Mouse (Mus musculus) MEL (cell line): ENCODE measurements around the gene Gm21970. TPM values are rescaled to one million over a fixed set of nuclear protein-coding genes. Genes with fewer than 3 reads are reported as not detected.

ENCODE experiments used
- DNase-seq: peaks from one replicate; pipeline ENCODE4 v3.0.0; 2011; ENCODE audit warnings: low read depth, low spot score
- H3K27ac ChIP-seq: 2 replicates; pipeline ENCODE4 v1.5.1; 2012; ENCODE audit warnings: low read depth, mild to moderate bottlenecking, control low read depth, low read length, moderate library complexity; ENCODE audit not compliant: control insufficient read depth
- H3K27me3 ChIP-seq, 2 experiments: fragments of 150-350 bp in 1 of 2; sonication (generic) in 1 of 2; 2 replicates each; pipeline ENCODE4 v1.6.1; 2012; ENCODE audit warnings: low read length in 2 of 2, mild to moderate bottlenecking in 2 of 2, improper control_type of control experiment in 1 of 2, moderate library complexity in 1 of 2; ENCODE audit not compliant: insufficient read depth in 2 of 2, control insufficient read depth in 1 of 2
- H3K36me3 ChIP-seq, 2 experiments: 2 replicates each; pipeline ENCODE4 v1.6.1; 2012 to 2014; ENCODE audit warnings: low read length in 2 of 2, improper control_type of control experiment in 1 of 2, inconsistent platforms in 1 of 2, mild to moderate bottlenecking in 1 of 2; ENCODE audit not compliant: insufficient read depth in 2 of 2, control insufficient read depth in 1 of 2
- H3K4me1 ChIP-seq, 2 experiments: fragments of 150-350 bp in 1 of 2; sonication (generic) in 1 of 2; 2 replicates each; pipeline ENCODE4 v1.6.1; 2012; ENCODE audit warnings: low read length in 2 of 2, improper control_type of control experiment in 1 of 2, mild to moderate bottlenecking in 1 of 2; ENCODE audit not compliant: insufficient read depth in 2 of 2, control insufficient read depth in 1 of 2
- H3K4me3 ChIP-seq, 2 experiments: fragments of 150-350 bp in 1 of 2; sonication (generic) in 1 of 2; 2 replicates each; pipeline ENCODE4 v1.5.1; 2012; ENCODE audit warnings: low read depth in 2 of 2, low read length in 2 of 2, mild to moderate bottlenecking in 2 of 2, moderate library complexity in 2 of 2, control low read depth in 1 of 2, improper control_type of control experiment in 1 of 2; ENCODE audit not compliant: control insufficient read depth in 1 of 2, insufficient read depth in 1 of 2
- H3K79me2 ChIP-seq: 2 replicates; pipeline ENCODE4 v1.6.1; 2012; ENCODE audit warnings: mild to moderate bottlenecking, low read length, moderate library complexity; ENCODE audit not compliant: control insufficient read depth, poor library complexity, insufficient read depth
- H3K9ac ChIP-seq: 2 replicates; pipeline ENCODE4 v1.6.1; 2012; ENCODE audit warnings: low read depth, mild to moderate bottlenecking, control low read depth, low read length, moderate library complexity; ENCODE audit not compliant: control insufficient read depth, poor library complexity, severe bottlenecking
- H3K9me3 ChIP-seq: fragments of 150-350 bp; sonication (generic); replicated peaks from 2 replicates; pipeline ENCODE4 v1.6.1; 2012; ENCODE audit warnings: mild to moderate bottlenecking, low read length, improper control_type of control experiment, moderate library complexity; ENCODE audit not compliant: insufficient read depth
- BHLHE40 ChIP-seq: IDR thresholded peaks from 2 replicates; pipeline ENCODE4 v1.6.1; 2012; ENCODE audit warnings: low read depth, mild to moderate bottlenecking, inconsistent platforms, low read length, improper control_type of control experiment, borderline replicate concordance
- CHD1 ChIP-seq: IDR thresholded peaks from 2 replicates; pipeline ENCODE4 v1.6.1; 2012; ENCODE audit warnings: low read depth, mild to moderate bottlenecking, inconsistent platforms, low read length, improper control_type of control experiment
- CHD2 ChIP-seq: IDR thresholded peaks from 2 replicates; pipeline ENCODE4 v1.6.1; 2011; ENCODE audit warnings: low read length, improper control_type of control experiment
- CTCF ChIP-seq, 3 experiments: IDR thresholded peaks in 2 of 3; conservative IDR thresholded peaks in 1 of 3; 2 replicates each; pipeline ENCODE4 v1.5.1; 2011 to 2012; ENCODE audit warnings: low read length in 3 of 3, low read depth in 2 of 3, mild to moderate bottlenecking in 2 of 3, improper control_type of control experiment in 1 of 3, inconsistent platforms in 1 of 3, mixed read lengths in 1 of 3, moderate library complexity in 1 of 3; ENCODE audit not compliant: control insufficient read depth in 1 of 3, insufficient read depth in 1 of 3, poor library complexity in 1 of 3, severe bottlenecking in 1 of 3
- ELF1 ChIP-seq: IDR thresholded peaks from 2 replicates; pipeline ENCODE4 v1.6.1; 2014; ENCODE audit warnings: low read depth, mild to moderate bottlenecking, inconsistent platforms, low read length, improper control_type of control experiment, moderate library complexity
- GABPA ChIP-seq: IDR thresholded peaks from 2 replicates; pipeline ENCODE4 v1.6.1; 2012; ENCODE audit warnings: low read depth, mild to moderate bottlenecking, inconsistent platforms, low read length, improper control_type of control experiment, moderate library complexity
- GATA1 ChIP-seq: IDR thresholded peaks from 2 replicates; pipeline ENCODE4 v1.6.1; 2011; ENCODE audit warnings: low read depth, low read length, improper control_type of control experiment
- KAT2A ChIP-seq: conservative IDR thresholded peaks from 2 replicates; pipeline ENCODE4 v1.6.1; 2012; ENCODE audit warnings: low read depth, low read length, improper control_type of control experiment, inconsistent platforms
- MAFK ChIP-seq: IDR thresholded peaks from 2 replicates; pipeline ENCODE4 v1.6.1; 2011; ENCODE audit warnings: low read depth, mild to moderate bottlenecking, low read length, improper control_type of control experiment, borderline replicate concordance
- MAX ChIP-seq: IDR thresholded peaks from 2 replicates; pipeline ENCODE4 v1.6.1; 2011; ENCODE audit warnings: low read length, improper control_type of control experiment
- MAZ ChIP-seq: IDR thresholded peaks from 2 replicates; pipeline ENCODE4 v1.6.1; 2012; ENCODE audit warnings: low read depth, mild to moderate bottlenecking, inconsistent platforms, low read length, improper control_type of control experiment
- NELFE ChIP-seq: IDR thresholded peaks from 2 replicates; pipeline ENCODE4 v1.6.1; 2011; ENCODE audit warnings: low read depth, low read length, improper control_type of control experiment
- RAD21 ChIP-seq: IDR thresholded peaks from 2 replicates; pipeline ENCODE4 v1.6.1; 2011; ENCODE audit warnings: mild to moderate bottlenecking, low read depth, low read length, improper control_type of control experiment
- RCOR1 ChIP-seq: IDR thresholded peaks from 2 replicates; pipeline ENCODE4 v1.6.1; 2012; ENCODE audit warnings: low read depth, mild to moderate bottlenecking, inconsistent platforms, low read length, improper control_type of control experiment
- SIN3A ChIP-seq: IDR thresholded peaks from 2 replicates; pipeline ENCODE4 v1.6.1; 2012; ENCODE audit warnings: low read length, improper control_type of control experiment, inconsistent platforms
- TAL1 ChIP-seq: IDR thresholded peaks from 2 replicates; pipeline ENCODE4 v1.6.1; 2012; ENCODE audit warnings: mild to moderate bottlenecking, inconsistent platforms, low read length, moderate library complexity, mixed read lengths
- TCF12 ChIP-seq: IDR thresholded peaks from 2 replicates; pipeline ENCODE4 v1.6.1; 2014; ENCODE audit warnings: low read depth, mild to moderate bottlenecking, inconsistent platforms, low read length, improper control_type of control experiment, moderate library complexity
- UBTF ChIP-seq: IDR thresholded peaks from 2 replicates; pipeline ENCODE4 v1.6.1; 2012; ENCODE audit warnings: low read depth, mild to moderate bottlenecking, inconsistent platforms, low read length, improper control_type of control experiment, moderate library complexity, borderline replicate concordance; ENCODE audit not compliant: insufficient read depth
- USF1 ChIP-seq: IDR thresholded peaks from 2 replicates; pipeline ENCODE4 v1.6.1; 2014; ENCODE audit warnings: low read depth, mild to moderate bottlenecking, inconsistent platforms, low read length, improper control_type of control experiment, moderate library complexity
- USF2 ChIP-seq, 2 experiments: IDR thresholded peaks; 2 replicates each; pipeline ENCODE4 v1.6.1; 2011 to 2012; ENCODE audit warnings: improper control_type of control experiment in 2 of 2, low read length in 2 of 2, borderline replicate concordance in 1 of 2, inconsistent platforms in 1 of 2, low read depth in 1 of 2, mild to moderate bottlenecking in 1 of 2; ENCODE audit not compliant: insufficient read depth in 1 of 2
- ZKSCAN1 ChIP-seq: IDR thresholded peaks from 2 replicates; pipeline ENCODE4 v1.6.1; 2012; ENCODE audit warnings: low read depth, mild to moderate bottlenecking, inconsistent platforms, low read length, improper control_type of control experiment, moderate library complexity
- ZNF384 ChIP-seq: IDR thresholded peaks from 2 replicates; pipeline ENCODE4 v1.6.1; 2012; ENCODE audit warnings: low read depth, mild to moderate bottlenecking, inconsistent platforms, low read length, improper control_type of control experiment
- polyA plus RNA-seq, 2 experiments: library from polyadenylated mRNA; stranded (reverse) in 1 of 2; unstranded in 1 of 2; fragments of >175 nt in 1 of 2; fragments of >200 nt in 1 of 2; gene quantifications; 2 replicates each; pipeline versions ENCODE4 v1.2.1 to v1.2.4; 2012; ENCODE audit warnings: low replicate concordance in 2 of 2, low read depth in 1 of 2; ENCODE audit not compliant: insufficient read length in 2 of 2, insufficient read depth in 1 of 2, missing spikeins in 1 of 2
- total RNA-seq: library from RNA; depleted of rRNA; stranded (reverse); fragments of 300-350 nt; gene quantifications from 2 replicates; pipeline ENCODE4 v1.2.3, GENCODE M21; 2012

Gene Gm21970
- total and polyA plus RNA-seq, 3 experiments: not detected

DNA sequence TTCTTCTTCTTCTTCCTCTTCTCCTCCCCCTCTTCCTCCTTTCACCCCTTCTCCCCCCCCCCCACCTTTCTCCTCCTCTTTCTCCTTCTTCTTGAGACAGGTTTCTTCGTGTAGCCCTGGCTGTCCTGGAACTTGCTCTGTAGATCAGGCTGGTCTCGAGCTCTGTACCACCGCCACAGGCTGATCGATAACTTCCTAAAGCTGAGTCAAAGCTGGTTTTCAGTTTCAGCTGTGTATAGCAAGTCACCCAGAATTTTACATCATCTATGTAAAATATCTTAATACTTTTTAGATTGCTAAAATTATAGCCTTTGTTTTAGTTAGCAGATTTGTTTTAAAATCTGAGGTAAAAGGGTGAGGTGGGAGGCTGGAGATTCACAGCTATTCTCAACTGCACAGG lies 53.3 kb downstream of the Gm21970 start:
- H3K4me1 ChIP-seq: peaks cover 36 to 48% of the 10 kb centered on the region in 2 experiments
- TF ChIP-seq MAZ (no peak), ZKSCAN1 (no peak), MAX (no peak), NELFE (no peak), ZNF384 (no peak), ELF1 (no peak), GATA1 (no peak), GABPA (no peak), CHD2 (no peak), CHD1 (no peak), UBTF (no peak), RCOR1 (no peak), CTCF (IDR thresholded peaks at IDR 0.05 in 2 of 3, conservative IDR thresholded peaks at IDR 0.05 in 1 of 3; ENCODE audit: control insufficient read depth in 1 of 3, insufficient read depth in 1 of 3, low read depth in 2 of 3, low read length in 3 of 3, poor library complexity in 1 of 3, severe bottlenecking in 1 of 3) (no peak), TAL1 (no peak), BHLHE40 (no peak)
- TF ChIP-seq, all 39 proteins: peak for 0
- Histone ChIP-seq H3K79me2 (no peaks in the 10 kb centered on the region), H3K4me3 (no peak overlapping the region), H3K9me3 (no peaks in the 10 kb centered on the region), H3K9ac (no peak overlapping the region), H3K36me3 (peaks cover 0 to 48% of the 10 kb centered on the region in 2 experiments; a peak in 2 of 4 replicates), H3K27me3 (no peaks in the 10 kb centered on the region), H3K27ac (no peak overlapping the region)
- DNase-seq: no peak

DNA sequence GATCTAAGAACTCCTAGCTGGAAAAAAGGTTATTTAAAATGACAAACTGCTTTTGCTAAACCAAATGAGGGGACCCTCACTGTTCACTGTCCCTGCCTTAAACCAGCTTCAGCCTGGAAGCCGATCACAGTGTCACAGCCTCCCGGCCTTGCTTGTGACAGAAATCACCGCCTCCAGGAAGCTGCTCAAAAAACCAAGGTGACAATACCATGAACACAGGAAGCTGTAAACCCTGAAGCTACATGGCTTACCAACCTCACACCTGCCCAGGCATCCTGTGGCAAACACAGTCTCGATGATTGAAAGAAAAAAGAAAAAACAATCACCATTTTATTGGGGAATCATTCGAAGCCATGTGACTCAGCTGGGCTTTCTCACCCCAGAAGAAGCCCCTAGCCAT lies 54.0 kb downstream of the Gm21970 start:
- Histone ChIP-seq H3K4me3 (no peak overlapping the region), H3K9ac (no peak overlapping the region), H3K27ac (no peak overlapping the region), H3K36me3 (peaks cover 0 to 44% of the 10 kb centered on the region in 2 experiments; a peak in 2 of 4 replicates), H3K27me3 (no peaks in the 10 kb centered on the region), H3K79me2 (no peaks in the 10 kb centered on the region), H3K9me3 (no peaks in the 10 kb centered on the region), H3K4me1 (peaks cover 33 to 48% of the 10 kb centered on the region in 2 experiments)
- no peak for DNase-seq
- TF ChIP-seq USF1 (no peak), BHLHE40 (no peak), SIN3A (no peak), MAFK (no peak), MAX (no peak), TCF12 (no peak), KAT2A (no peak), UBTF (no peak), GABPA (no peak), CHD1 (no peak), USF2 (IDR thresholded peaks at IDR 0.05; ENCODE audit: borderline replicate concordance in 1 of 2, insufficient read depth in 1 of 2, low read depth in 1 of 2, low read length in 2 of 2) (no peak), RAD21 (no peak)
